Mouse (Mus musculus): ENCODE measurements at regions not wholly inside any gene's neighbourhood (a gene's known extent, or its start where the extent isn't known, plus 50 kb on each side); places are given as distances from the start of the nearest gene placed in this dataset.

DNA sequence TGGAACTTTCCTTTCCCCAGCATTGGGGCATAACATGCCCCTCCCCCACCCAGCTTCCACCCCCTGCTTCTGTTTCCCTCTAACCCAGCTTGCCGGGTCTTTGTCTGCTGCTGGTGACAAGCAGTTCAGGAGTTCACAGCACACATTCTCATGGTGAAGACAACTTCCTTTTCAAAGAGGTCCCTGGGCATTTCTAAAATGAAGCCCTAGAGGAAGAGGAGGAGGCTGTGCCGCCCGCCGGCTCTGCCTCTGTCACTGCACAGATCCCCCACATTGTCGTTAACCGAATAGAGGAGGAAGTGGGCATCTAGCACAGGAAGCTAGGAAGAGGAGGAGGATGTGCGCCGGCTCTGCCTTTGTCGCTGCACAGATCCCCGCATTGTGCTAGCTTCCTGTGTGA, 201.4 kb downstream of the Enc1 start:
- Histone ChIP-seq H3K27me3 (replicated peaks) (no peaks in the 10 kb centered on the region), H3K36me3 (no peaks in the 10 kb centered on the region), H3K4me2 (replicated peaks) (peak overlapping the region; percentile 32), H3K9ac (no peak overlapping the region), H3K27ac (no peak overlapping the region), H3K4me3 (no peak overlapping the region), H3K9me3 (no peaks in the 10 kb centered on the region), H3K4me1 (peaks cover 41% of the 10 kb centered on the region)
- 24% methylated on average over 10 of the region's 10 CpGs for WGBS
- no peak for ATAC-seq (ENCODE audit: low FRiP score, low read depth)

DNA sequence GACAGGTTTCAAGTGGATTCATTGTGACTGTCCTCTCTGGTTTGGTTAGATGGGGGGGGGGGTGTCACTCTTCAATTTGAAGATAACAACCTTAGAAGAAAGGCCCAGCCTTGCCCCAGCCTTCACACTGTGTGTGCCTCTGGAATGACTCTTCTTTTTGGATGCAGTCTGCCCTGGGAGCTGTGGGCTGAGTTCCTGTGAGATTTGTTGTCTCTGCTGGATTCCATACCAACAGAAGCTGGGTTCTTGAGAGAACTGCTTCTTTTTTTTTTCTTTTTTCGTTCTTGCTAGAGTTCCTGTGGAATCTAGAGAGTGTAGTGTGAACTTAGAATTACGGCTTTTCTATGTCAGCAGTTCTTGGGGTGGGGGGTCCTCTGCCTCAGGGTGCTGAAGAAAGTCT, 200.9 kb downstream of the Enc1 start:
- H3K4me3 ChIP-seq = no peak overlapping the region
- no peak for ATAC-seq (ENCODE audit: low FRiP score, low read depth)
- peak overlapping the region; percentile 32; the same call in 1 of the 2 replicates for H3K4me2 ChIP-seq (replicated peaks)
- H3K4me1 ChIP-seq = peaks cover 46% of the 10 kb centered on the region
- H3K27me3 ChIP-seq (replicated peaks) = no peaks in the 10 kb centered on the region
- no peaks in the 10 kb centered on the region for H3K36me3 ChIP-seq
- WGBS = 38% methylated on average over 2 of the region's 2 CpGs
- no peaks in the 10 kb centered on the region for H3K9me3 ChIP-seq
- H3K9ac ChIP-seq = no peak overlapping the region
- H3K27ac ChIP-seq = no peak overlapping the region

DNA sequence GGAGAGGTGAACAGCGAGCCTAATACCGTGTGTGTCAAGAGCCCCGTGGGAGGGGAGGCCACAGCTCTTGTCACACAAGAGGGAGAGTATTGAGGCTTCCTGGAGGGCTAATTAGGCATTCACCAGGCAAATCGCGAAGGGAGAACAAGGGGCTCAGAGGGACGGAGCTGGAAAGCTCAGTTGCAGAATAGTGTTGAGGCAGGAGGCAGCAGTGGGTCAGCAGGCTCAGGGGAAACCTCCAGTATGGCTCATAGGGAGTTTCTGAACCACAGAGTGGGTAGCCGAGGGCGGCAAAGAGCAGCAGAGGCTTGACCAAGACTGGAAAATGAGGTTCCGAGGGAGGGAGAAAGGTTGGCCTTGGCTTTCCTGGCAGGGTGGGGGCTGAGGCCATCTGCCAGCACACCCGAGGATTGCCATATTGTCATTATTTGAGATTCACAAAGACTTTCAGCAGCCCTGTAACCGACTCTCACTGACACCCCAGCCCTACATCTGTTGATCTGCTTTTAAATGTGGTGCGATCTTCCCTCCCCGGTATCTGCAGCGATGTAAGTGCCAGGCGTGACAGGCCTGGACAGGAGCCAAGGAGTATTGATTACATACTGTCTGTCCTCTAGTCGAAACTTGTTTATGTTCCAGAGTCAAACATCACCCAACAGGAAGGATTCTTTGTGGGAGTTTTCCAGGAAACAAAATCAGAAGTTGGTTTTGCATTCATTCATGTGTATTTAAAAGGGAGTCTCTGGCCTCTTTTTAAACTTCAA, 198.5 kb downstream of the Enc1 start:
- Histone ChIP-seq H3K4me3 (no peak overlapping the region), H3K9ac (no peak overlapping the region)

DNA sequence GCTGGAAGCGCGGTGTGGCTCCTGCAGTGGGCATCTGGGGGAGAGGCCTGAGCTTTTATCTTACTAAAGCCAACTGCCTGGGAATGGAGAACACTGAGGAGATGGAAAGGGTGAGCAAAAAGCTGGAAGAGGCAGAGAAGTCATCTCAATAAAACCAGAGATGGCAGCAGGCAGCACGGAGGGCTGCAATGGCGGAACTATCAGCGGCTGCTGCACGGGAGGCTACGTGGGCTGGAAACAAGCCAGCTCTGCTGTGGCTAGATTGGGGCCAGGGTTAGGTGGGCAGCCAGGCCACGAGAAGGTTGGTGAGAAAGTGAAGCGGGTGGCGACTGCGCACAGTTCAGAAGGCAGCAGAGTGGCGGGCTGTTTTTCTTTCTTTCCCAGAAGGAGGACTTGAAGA, 197.8 kb downstream of the Enc1 start:
- Histone ChIP-seq H3K9me3 (no peaks in the 10 kb centered on the region), H3K9ac (no peak overlapping the region), H3K27me3 (replicated peaks) (no peaks in the 10 kb centered on the region), H3K27ac (peak overlapping the region; percentile 60), H3K4me1 (peaks cover 75% of the 10 kb centered on the region), H3K4me3 (no peak overlapping the region), H3K36me3 (no peaks in the 10 kb centered on the region), H3K4me2 (replicated peaks) (peak overlapping the region; percentile 50)
- ATAC-seq (ENCODE audit: low FRiP score, low read depth) = no peak
- 29% methylated on average over 12 of the region's 12 CpGs for WGBS

More for the DNA sequence above, 198.5 kb downstream of the Enc1 start:
- Histone ChIP-seq H3K4me2 (replicated peaks) (peak overlapping the region; percentile 50), H3K27me3 (replicated peaks) (no peaks in the 10 kb centered on the region), H3K27ac (peak overlapping the region; percentile 60), H3K36me3 (no peaks in the 10 kb centered on the region), H3K4me1 (peaks cover 70% of the 10 kb centered on the region), H3K9me3 (no peaks in the 10 kb centered on the region)
- peak; percentile 34 for ATAC-seq (ENCODE audit: low FRiP score, low read depth)
- WGBS = 7% methylated on average over 16 of the region's 16 CpGs

DNA sequence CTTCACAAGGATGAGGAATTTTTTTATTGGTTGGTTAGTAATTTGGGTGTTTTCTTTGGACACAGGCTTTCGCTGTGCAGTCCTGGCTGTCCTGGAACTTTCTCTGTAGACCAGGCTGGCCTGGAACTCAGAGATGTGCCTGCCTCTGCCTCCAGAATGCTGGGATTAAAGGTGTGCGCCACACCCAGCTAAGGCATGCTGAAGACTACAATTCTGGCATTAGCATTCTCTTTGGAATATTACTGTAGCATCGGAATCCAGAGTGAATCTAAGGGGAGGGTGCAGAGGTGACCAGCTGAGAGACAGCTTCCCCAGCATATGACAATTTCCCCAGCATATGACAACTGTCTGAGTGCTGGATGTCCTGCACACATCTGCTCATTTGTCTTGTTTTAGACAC, 197.4 kb downstream of the Enc1 start:
- Histone ChIP-seq H3K4me2 (replicated peaks) (peak overlapping the region; percentile 50), H3K4me1 (peaks cover 75% of the 10 kb centered on the region)
- WGBS = 95% methylated on average over 3 of the region's 3 CpGs

DNA sequence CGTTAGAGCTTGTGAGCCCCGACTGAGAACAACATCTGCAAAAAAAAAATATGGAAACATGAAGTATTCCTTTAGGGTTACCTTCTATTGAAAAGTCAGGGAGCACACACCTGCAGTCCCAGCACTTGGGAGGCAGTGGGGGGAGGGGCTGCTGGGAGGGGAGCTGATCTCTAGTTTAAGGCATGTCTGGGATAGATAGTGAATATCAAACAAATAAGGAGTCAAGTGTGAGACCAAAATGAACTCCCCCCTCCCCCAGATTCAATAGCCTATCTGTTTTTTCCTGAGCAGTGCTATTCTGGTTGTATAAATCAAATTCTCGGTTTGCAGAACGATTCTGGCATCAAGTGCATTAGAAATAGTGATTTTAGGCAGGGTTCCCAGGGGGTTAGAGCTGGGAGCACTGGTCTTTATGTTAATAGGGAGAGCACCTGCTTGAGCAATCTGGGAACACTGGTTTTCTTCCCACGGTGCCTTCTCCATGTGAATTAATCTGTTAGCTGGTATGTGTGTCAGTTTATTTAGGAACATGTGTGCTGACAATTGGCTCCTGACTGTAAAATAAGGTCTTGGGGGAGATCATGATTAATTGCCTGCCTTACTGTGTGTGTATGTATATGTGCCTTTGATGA, 195.9 kb downstream of the Enc1 start:
- peaks cover 66% of the 10 kb centered on the region for H3K4me1 ChIP-seq
- no peaks in the 10 kb centered on the region for H3K9me3 ChIP-seq
- H3K4me2 ChIP-seq (replicated peaks) = peak overlapping the region; percentile 65
- no peaks in the 10 kb centered on the region for H3K36me3 ChIP-seq
- ATAC-seq (ENCODE audit: low FRiP score, low read depth) = no peak
- 0 out of 2 replicates have a peak overlapping the region, but pooled peaks have one; percentile 44 for H3K9ac ChIP-seq
- WGBS = 4% methylated on average over 5 of the region's 5 CpGs
- H3K27me3 ChIP-seq (replicated peaks) = no peaks in the 10 kb centered on the region
- peak overlapping the region; percentile 60 for H3K27ac ChIP-seq
- H3K4me3 ChIP-seq = no peak overlapping the region

More for the DNA sequence above, 197.4 kb downstream of the Enc1 start:
- Histone ChIP-seq H3K27ac (peak overlapping the region; percentile 60; the same call in 1 of the 2 replicates), H3K36me3 (no peaks in the 10 kb centered on the region), H3K9ac (no peak overlapping the region), H3K4me3 (no peak overlapping the region), H3K9me3 (no peaks in the 10 kb centered on the region), H3K27me3 (replicated peaks) (no peaks in the 10 kb centered on the region)
- no peak for ATAC-seq (ENCODE audit: low FRiP score, low read depth)

DNA sequence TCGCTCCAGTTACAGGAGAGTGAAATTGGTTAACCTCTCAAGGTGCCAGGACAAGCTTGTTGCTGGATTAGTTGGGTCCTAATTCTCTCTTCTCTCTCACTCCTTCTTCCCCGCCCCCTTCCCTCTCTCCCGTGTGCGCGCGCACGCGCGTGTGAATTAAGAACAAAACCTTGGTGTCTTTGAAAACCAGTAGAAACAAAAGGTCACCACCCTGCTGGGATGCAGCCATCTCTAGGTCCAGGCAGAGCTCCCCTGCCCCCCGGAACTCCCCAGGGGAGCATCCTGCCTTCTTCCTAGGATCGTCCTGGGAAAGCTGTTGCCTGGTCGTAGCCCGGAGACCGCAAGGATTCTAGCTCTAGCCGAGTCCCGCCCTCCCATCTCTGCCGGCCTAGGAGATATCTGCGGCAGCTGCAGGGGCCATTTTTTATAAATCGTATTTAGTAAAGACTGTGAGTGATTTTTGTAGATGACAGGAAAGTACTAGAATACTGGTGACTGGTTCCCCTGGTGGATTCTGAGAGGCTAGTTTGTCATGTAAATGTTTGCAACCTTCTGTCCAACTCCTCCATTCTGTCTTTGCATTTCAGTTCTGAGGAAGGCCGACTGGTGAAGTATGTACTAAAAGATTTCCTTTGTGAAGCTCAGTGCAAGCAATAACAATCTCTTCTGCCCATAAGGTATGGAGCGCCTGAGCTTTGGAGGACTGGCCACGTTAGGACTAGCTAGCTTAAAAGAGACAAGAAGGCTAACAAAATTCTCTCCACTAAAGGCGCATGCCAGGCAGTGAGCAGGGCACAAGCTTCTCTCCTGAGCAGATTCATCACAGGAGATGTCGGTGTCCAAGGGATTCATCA, 195.2 kb downstream of the Enc1 start:
- peak overlapping the region; percentile 22 for H3K4me3 ChIP-seq
- no peaks in the 10 kb centered on the region for H3K36me3 ChIP-seq
- H3K27me3 ChIP-seq (replicated peaks) = no peaks in the 10 kb centered on the region
- peak overlapping the region; percentile 65 for H3K4me2 ChIP-seq (replicated peaks)
- H3K9me3 ChIP-seq = no peaks in the 10 kb centered on the region
- ATAC-seq (ENCODE audit: low FRiP score, low read depth) = peak; percentile 60
- H3K4me1 ChIP-seq = peaks cover 61% of the 10 kb centered on the region
- 3% methylated on average over 24 of the region's 24 CpGs for WGBS
- peak overlapping the region; percentile 44 for H3K9ac ChIP-seq
- H3K27ac ChIP-seq = peak overlapping the region; percentile 60

DNA sequence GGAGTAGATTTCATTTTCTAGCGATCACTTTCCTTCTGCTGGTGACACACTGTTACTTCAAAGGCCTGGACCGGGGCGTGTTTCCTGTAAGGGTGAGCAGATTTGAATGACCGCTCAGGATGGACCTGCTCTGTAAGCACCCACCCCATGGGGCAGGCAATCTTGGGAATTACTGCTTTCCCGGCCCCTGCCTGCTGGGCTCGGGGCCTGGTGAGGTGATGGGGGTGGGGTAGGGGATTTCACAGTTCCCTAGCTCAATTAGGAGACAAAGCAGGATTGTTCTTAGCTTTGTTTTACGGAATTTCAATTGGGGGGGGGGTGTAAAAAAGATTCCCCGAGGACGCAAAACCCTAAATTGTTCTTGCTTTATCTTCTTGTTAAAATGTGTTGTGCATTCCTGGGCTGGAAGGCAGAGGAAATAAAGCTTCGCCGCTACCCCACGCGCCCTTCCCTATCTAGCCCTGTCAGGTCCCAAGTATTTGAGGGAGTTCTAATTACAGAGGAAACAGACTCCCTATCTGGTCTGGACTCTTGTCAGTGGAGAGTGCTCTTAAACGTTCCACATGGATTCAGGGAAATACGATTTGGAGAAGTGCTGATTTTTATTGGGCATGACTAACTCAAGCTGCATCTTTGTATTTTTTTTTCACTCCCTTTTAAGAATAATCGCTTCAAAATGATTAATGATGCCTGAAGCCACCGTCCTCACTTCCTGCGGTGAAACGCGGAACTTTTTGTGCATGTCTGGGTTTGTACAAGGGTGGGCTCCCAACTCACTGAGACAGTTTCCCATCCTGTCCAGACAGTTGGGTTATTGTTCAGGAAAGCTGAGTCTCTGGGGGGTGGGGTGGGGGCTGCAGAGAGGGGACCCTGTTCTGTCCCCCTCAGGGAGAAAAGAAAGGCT, 194.3 kb downstream of the Enc1 start:
- no peak overlapping the region; the same call in 1 of the 2 replicates for H3K9ac ChIP-seq
- H3K4me1 ChIP-seq = peaks cover 60% of the 10 kb centered on the region
- no peaks in the 10 kb centered on the region for H3K27me3 ChIP-seq (replicated peaks)
- peak overlapping the region; percentile 65 for H3K4me2 ChIP-seq (replicated peaks)
- no peaks in the 10 kb centered on the region for H3K36me3 ChIP-seq
- H3K9me3 ChIP-seq = no peaks in the 10 kb centered on the region
- WGBS = 1% methylated on average over 20 of the region's 20 CpGs
- ATAC-seq (ENCODE audit: low FRiP score, low read depth) = peak; percentile 63
- peak overlapping the region; percentile 22; the same call in 1 of the 2 replicates for H3K4me3 ChIP-seq
- peak overlapping the region; percentile 48 for H3K27ac ChIP-seq

DNA sequence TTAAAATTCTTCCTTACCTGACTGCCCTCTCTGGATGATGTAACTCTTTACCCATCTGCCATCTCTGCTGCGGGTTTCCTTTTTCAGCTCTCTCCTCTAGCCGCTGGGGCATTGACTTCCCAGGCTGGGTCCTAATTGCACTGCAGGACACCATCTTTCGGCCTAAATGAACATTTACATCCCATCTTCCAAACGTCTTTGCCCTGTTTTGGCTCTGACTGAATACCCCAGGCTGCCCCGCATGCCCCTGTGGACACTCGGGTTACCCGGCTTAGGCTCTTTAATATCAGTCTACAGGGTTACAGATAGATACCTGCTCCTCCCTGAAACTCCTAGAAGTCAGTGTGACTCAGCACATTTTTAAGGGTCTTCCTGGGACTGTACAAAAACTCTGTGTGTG, 193.3 kb downstream of the Enc1 start:
- Histone ChIP-seq H3K4me2 (replicated peaks) (peak overlapping the region; percentile 65; the same call in 1 of the 2 replicates), H3K4me1 (peaks cover 50% of the 10 kb centered on the region), H3K9ac (no peak overlapping the region), H3K9me3 (no peaks in the 10 kb centered on the region), H3K27ac (no peak overlapping the region), H3K4me3 (no peak overlapping the region), H3K27me3 (replicated peaks) (no peaks in the 10 kb centered on the region), H3K36me3 (no peaks in the 10 kb centered on the region)
- WGBS = 33% methylated on average over 7 of the region's 7 CpGs
- no peak for ATAC-seq (ENCODE audit: low FRiP score, low read depth)

DNA sequence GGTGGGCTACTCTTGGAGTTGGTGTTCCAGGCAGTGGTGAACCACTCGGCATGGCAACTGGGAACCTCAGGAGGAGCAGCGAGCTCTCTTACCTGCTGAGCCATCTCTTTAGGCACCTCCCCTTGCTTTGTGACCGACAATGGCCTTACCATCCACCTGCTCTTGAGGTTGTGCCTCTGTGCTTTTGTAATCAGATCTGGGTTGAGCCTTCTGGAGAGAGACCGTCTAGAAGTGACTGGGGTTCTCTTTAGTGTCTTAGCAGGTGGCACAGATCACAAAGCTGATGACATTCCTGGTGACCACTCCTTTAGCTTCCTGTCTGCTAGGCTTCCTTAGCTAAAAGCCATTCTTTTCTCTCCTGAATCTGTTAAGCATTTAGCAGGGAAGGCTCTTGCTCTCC, 191.7 kb downstream of the Enc1 start:
- Histone ChIP-seq H3K9me3 (no peaks in the 10 kb centered on the region), H3K27ac (no peak overlapping the region), H3K9ac (no peak overlapping the region), H3K27me3 (replicated peaks) (no peaks in the 10 kb centered on the region), H3K4me1 (peaks cover 43% of the 10 kb centered on the region), H3K36me3 (no peaks in the 10 kb centered on the region), H3K4me2 (replicated peaks) (no peak overlapping the region), H3K4me3 (no peak overlapping the region)
- WGBS = 32% methylated on average over 4 of the region's 4 CpGs
- ATAC-seq (ENCODE audit: low FRiP score, low read depth) = no peak

DNA sequence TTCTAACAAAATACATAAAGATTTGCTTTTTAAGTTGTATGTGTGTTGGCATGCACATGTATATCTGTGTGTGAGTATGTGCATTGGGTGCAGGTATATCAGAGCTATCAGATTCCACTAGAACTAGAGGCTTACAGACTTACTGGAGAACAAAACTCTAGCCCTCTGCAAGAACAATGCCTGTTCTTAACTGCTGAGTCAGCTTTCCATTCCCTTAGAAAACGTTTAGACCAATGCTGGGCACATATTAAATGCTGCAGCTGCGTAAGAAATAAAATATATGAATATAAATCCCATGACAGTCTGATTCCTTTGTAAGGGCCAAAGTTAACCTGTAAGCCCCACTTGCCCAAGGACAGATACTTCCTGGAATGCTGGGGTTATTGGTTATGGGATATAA, 190.0 kb downstream of the Enc1 start:
- Histone ChIP-seq H3K4me3 (no peak overlapping the region), H3K4me1 (peaks cover 26% of the 10 kb centered on the region), H3K27me3 (replicated peaks) (no peaks in the 10 kb centered on the region), H3K9me3 (no peaks in the 10 kb centered on the region), H3K27ac (no peak overlapping the region), H3K36me3 (no peaks in the 10 kb centered on the region), H3K9ac (no peak overlapping the region), H3K4me2 (replicated peaks) (no peak overlapping the region)
- WGBS = 56% methylated on average over 2 of the region's 2 CpGs
- ATAC-seq (ENCODE audit: low FRiP score, low read depth) = no peak
